Mouse (Mus musculus) forebrain, embryonic 10.5 days (tissue): ENCODE data around the gene Rac3. TPM values are rescaled to one million over a fixed set of nuclear protein-coding genes. Genes with fewer than 3 reads are reported as not detected.
"Not testable (repeated sequence)": the region's sequence is repeated elsewhere in the genome, so short reads cannot be mapped to it uniquely, and the experiment has no call there.

Experiments
- DNase-seq: peaks from one replicate; pipeline ENCODE4 v3.0.0-alpha.2; 2017; ENCODE audit warnings: low spot score; ENCODE audit errors: extremely low spot score
- H3K27ac ChIP-seq: fragments of 300-500 bp; sonication (generic); 2 replicates; pipeline ENCODE4 v1.5.1; 2016; ENCODE audit warnings: mild to moderate bottlenecking
- H3K27me3 ChIP-seq: fragments of 300-500 bp; sonication (generic); 2 replicates; pipeline ENCODE4 v1.6.1; 2016; ENCODE audit warnings: mild to moderate bottlenecking; ENCODE audit not compliant: poor library complexity, severe bottlenecking
- H3K36me3 ChIP-seq: fragments of 300-500 bp; sonication (generic); replicated peaks from 2 replicates; pipeline ENCODE4 v1.6.1; 2016; ENCODE audit warnings: mild to moderate bottlenecking, moderate library complexity
- H3K4me1 ChIP-seq: fragments of 300-500 bp; sonication (generic); 2 replicates; pipeline ENCODE4 v1.6.1; 2016
- H3K4me3 ChIP-seq: fragments of 300-500 bp; sonication (generic); 2 replicates; pipeline ENCODE4 v1.5.1; 2016; ENCODE audit warnings: mild to moderate bottlenecking, moderate library complexity
- H3K9me3 ChIP-seq: fragments of 300-500 bp; sonication (generic); 2 replicates; pipeline ENCODE4 v1.6.1; 2016; ENCODE audit warnings: mild to moderate bottlenecking, moderate library complexity
- WGBS: fragments of 180-500 bp; shearing (Covaris S2); methylation state at CpG from one replicate; pipeline ENCODE4 v1.1.7; 2016; 5-methylcytosine and 5-hydroxymethylcytosine counted together
- polyA plus RNA-seq: library from polyadenylated mRNA; unstranded; fragments of >200 nt; fragmentation: Nextera tagmentation; extraction: Ambion mirVana; gene quantifications from 2 replicates; pipeline ENCODE4 v1.2.1, GENCODE M21; 2016

Gene Rac3
- polyA plus RNA-seq: 23.8 and 28.4 TPM in 2 replicates

- peak within 1 kb of the TSS; percentile 82 for H3K27ac ChIP-seq
- under 1% methylated on average over 89 of the region's 90 CpGs for WGBS
- no peaks in the 10 kb centered on the region for H3K9me3 ChIP-seq
- peak within 1 kb of the TSS; percentile 71 for H3K4me3 ChIP-seq
- DNase-seq: peak; percentile 77
- H3K27me3 ChIP-seq: peaks cover 61% of the 10 kb centered on the region
- H3K4me1 ChIP-seq: peaks cover 33% of the 10 kb centered on the region
- peaks cover 44% of the 10 kb centered on the region for H3K36me3 ChIP-seq
These were observed at the start of gene Rac3 for GRCm38 (mm10) chr11:120721124-120722066. Rac3 (plus strand) TSS chr11:120721470.

DNA sequence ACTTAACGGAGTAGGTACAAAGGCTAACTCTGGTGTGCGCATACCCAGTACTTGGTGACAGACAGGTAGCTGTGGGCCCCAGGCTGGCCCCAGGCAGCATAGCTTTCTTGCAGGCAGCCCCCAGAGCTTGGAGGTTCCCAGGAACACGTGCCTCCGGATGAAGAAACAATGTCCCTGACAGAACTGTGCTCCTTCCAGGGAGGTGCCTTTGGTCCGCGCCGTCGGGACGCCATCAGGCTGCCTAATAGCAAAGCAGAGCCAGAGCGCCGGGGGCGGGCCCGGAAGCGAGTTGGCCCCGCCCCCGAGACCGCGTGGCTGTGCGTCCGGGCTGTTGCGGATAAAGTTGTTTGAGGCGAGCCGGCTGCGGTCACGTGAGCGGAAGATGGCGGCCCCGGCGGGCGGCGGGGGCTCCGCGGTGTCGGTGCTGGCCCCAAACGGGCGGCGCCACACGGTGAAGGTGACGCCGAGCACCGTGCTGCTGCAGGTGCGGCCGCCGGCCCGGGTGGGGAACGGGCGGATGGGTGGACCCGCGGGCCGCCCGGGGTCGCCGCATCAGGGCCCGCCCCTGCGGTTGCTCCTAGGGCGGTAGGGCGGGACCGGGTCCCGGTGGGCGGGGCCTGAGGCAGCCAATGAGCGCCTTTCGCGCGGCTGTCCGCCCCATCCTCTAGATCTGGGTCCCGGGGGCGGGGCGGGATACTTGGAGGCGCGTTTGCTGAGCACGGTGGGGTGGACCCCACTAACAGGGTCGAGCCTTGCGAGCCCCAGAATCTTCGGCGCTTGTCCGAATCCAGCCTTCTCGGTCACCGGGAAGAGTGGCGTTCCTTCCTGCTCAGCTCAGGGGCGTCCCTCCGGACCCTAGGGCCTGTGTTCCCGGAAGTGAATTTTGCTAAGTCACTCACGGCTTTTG lies 48.3 kb upstream of the Rac3 start, which contains the start of gene Aspscr1:
Gene Aspscr1, plus strand, starts transcription at position 287 of the 907 bp plus-strand sequence.
- no peaks in the 10 kb centered on the region for H3K9me3 ChIP-seq
- H3K4me3 ChIP-seq: peak within 1 kb of the TSS; percentile 73
- H3K4me1 ChIP-seq: peaks cover 28% of the 10 kb centered on the region
- peak within 1 kb of the TSS; percentile 97 for H3K27ac ChIP-seq
- WGBS: 1% methylated on average over 83 of the region's 83 CpGs
- DNase-seq: peak; percentile 94
- H3K27me3 ChIP-seq: no peaks in the 10 kb centered on the region
- peaks cover 34% of the 10 kb centered on the region for H3K36me3 ChIP-seq

GRCm38 (mm10) chr11:120673594-120674122 lies 47.6 kb upstream of the Rac3 start:
- DNase-seq: no peak
- no peaks in the 10 kb centered on the region for H3K27me3 ChIP-seq
- WGBS: 44% methylated on average over 12 of the region's 12 CpGs
- peak overlapping the region; percentile 97 for H3K27ac ChIP-seq
- H3K36me3 ChIP-seq: peaks cover 41% of the 10 kb centered on the region
- no peaks in the 10 kb centered on the region for H3K9me3 ChIP-seq
- H3K4me1 ChIP-seq: peaks cover 28% of the 10 kb centered on the region
- peak overlapping the region; percentile 73 for H3K4me3 ChIP-seq

DNA sequence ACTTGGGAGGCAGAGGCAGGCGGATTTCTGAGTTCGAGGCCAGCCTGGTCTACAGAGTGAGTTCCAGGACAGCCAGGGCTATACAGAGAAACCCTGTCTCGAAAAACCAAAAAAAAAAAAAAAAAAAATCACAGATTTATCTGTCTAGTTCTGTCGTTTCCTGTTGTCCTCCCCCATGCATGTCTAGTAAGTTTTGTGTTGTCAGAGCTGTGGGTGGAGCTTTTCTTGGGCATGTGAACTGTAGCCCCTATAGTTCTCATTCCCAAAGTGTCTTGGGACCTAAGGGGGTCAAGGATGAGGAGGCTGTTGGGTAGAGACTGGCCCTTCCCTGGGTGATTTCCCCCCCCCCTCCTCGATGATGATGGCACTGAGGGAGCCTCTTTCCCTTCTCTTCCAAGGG lies 45.4 kb upstream of the Rac3 start:
- Histone ChIP-seq H3K4me1 (peaks cover 28% of the 10 kb centered on the region), H3K36me3 (peaks cover 63% of the 10 kb centered on the region)
- not testable (repeated sequence) for DNase-seq, H3K4me3 ChIP-seq, H3K9me3 ChIP-seq, H3K27me3 ChIP-seq, H3K27ac ChIP-seq
- 80% methylated on average over 5 of the region's 5 CpGs for WGBS

DNA sequence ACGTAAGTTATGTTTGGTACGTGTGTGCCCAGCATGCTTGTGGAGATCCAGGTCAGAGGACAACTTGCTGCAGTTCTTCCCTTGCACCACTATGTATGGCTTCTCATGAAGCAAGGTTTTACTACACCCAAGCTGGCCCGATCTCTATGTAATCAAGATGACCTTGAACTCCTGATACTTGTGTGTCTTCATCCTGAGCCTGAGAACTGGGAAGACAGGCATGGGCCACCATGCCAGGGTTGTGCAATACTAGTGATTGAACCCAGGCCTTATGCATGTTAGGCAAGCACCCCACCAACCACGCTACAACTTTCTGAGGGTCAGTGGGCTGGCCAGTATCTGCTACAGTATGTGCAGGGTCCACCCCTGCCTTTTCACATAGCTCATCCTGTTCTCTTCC lies 44.3 kb upstream of the Rac3 start:
- H3K36me3 ChIP-seq: peaks cover 72% of the 10 kb centered on the region

GRCm38 (mm10) chr11:120679909-120680308 lies 41.4 kb upstream of the Rac3 start:
- no peak for DNase-seq
- Histone ChIP-seq H3K36me3 (peaks cover 88% of the 10 kb centered on the region), H3K27me3 (no peaks in the 10 kb centered on the region), H3K4me3 (no peak overlapping the region), H3K9me3 (no peaks in the 10 kb centered on the region), H3K4me1 (0 out of 2 replicates have a peak, but pooled peaks cover 4% of the 10 kb centered on the region), H3K27ac (no peak overlapping the region)
- WGBS: 85% methylated on average over 3 of the region's 3 CpGs

More for the DNA sequence above, 44.3 kb upstream of the Rac3 start:
- no peak overlapping the region for H3K27ac ChIP-seq
- no peak for DNase-seq
- no peaks in the 10 kb centered on the region for H3K27me3 ChIP-seq
- H3K9me3 ChIP-seq: no peaks in the 10 kb centered on the region
- H3K4me1 ChIP-seq: peaks cover 28% of the 10 kb centered on the region
- 98% methylated on average over 4 of the region's 4 CpGs for WGBS
- no peak overlapping the region for H3K4me3 ChIP-seq

GRCm38 (mm10) chr11:120682683-120683082 lies 38.6 kb upstream of the Rac3 start:
- Histone ChIP-seq H3K27ac (no peak overlapping the region), H3K27me3 (no peaks in the 10 kb centered on the region), H3K4me1 (no peaks in the 10 kb centered on the region), H3K4me3 (no peak overlapping the region), H3K36me3 (peaks cover 90% of the 10 kb centered on the region), H3K9me3 (no peaks in the 10 kb centered on the region)
- no peak for DNase-seq
- 95% methylated on average over 5 of the region's 5 CpGs for WGBS

GRCm38 (mm10) chr11:120683536-120683935 lies 37.7 kb upstream of the Rac3 start:
- no peak overlapping the region for H3K4me3 ChIP-seq
- no peak for DNase-seq
- no peaks in the 10 kb centered on the region for H3K27me3 ChIP-seq
- H3K36me3 ChIP-seq: peaks cover 90% of the 10 kb centered on the region
- H3K4me1 ChIP-seq: no peaks in the 10 kb centered on the region
- 93% methylated on average over 3 of the region's 3 CpGs for WGBS
- H3K27ac ChIP-seq: no peak overlapping the region
- no peaks in the 10 kb centered on the region for H3K9me3 ChIP-seq

DNA sequence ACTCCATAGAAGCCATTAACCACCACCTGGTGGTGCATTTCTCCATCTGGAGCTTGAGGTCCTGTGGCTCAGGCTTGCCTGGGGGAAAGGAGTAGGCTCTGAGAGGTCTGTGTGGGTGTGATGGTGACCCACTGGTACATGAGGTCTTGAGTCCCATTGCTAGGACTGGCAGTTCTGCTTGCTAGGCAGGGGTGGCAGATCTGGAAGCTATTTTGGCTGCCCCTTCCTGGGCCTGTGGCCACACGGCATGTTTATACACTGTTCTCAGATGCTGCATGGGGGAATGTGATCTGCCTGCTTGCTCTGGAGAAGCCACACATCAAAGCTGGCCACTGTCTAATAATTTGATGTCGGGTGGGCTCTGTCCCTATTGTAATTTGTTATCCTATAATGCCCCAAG lies 37.2 kb upstream of the Rac3 start:
- peaks cover 90% of the 10 kb centered on the region for H3K36me3 ChIP-seq
- no peaks in the 10 kb centered on the region for H3K9me3 ChIP-seq
- H3K4me1 ChIP-seq: no peaks in the 10 kb centered on the region
- WGBS: 91% methylated on average over 2 of the region's 2 CpGs
- H3K27me3 ChIP-seq: no peaks in the 10 kb centered on the region
- H3K4me3 ChIP-seq: no peak overlapping the region
- DNase-seq: no peak
- no peak overlapping the region for H3K27ac ChIP-seq

- Histone ChIP-seq H3K36me3 (peaks cover 90% of the 10 kb centered on the region), H3K27ac (no peak overlapping the region), H3K9me3 (no peaks in the 10 kb centered on the region), H3K27me3 (no peaks in the 10 kb centered on the region), H3K4me1 (no peaks in the 10 kb centered on the region), H3K4me3 (no peak overlapping the region)
- 92% methylated on average over 2 of the region's 2 CpGs for WGBS
- DNase-seq: no peak
These were observed 36.6 kb upstream of the Rac3 start for GRCm38 (mm10) chr11:120684660-120685059.

DNA sequence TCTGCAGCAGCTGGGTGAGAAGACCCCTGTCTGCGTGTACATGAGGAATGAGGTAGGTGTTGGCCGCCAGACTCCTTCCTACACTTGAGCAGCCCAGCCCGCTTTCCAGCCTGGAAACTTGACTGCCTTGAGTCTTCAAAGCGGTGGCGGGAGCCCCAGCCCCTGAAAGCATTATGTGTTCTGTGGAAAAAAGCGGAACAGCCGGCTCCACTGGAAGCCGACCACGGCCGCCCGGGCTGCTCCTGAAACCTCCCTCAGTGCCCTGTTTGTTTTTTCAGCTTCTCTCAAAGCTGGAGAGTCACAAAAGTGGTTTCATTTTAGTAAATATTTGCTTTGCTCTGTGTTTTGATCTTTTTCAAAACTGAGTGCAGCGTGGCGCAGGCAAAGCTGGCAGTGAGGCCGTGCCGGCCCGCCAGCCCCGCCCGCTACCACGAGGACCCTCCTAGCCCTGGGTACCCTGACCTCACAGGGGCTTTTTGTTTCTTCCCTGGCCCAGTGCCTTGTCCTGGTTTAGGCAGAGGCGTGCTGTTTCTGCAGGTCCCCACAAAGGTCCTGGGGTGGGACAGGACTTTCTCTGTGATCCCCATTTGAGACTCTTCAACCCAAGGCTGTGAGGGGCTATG lies 34.5 kb upstream of the Rac3 start:
- H3K4me1 ChIP-seq: no peaks in the 10 kb centered on the region
- H3K27ac ChIP-seq: no peak overlapping the region
- peaks cover 89% of the 10 kb centered on the region for H3K36me3 ChIP-seq
- H3K27me3 ChIP-seq: no peaks in the 10 kb centered on the region
- no peak overlapping the region for H3K4me3 ChIP-seq
- DNase-seq: no peak
- no peaks in the 10 kb centered on the region for H3K9me3 ChIP-seq
- 91% methylated on average over 20 of the region's 20 CpGs for whole genome bisulfite sequencing

DNA sequence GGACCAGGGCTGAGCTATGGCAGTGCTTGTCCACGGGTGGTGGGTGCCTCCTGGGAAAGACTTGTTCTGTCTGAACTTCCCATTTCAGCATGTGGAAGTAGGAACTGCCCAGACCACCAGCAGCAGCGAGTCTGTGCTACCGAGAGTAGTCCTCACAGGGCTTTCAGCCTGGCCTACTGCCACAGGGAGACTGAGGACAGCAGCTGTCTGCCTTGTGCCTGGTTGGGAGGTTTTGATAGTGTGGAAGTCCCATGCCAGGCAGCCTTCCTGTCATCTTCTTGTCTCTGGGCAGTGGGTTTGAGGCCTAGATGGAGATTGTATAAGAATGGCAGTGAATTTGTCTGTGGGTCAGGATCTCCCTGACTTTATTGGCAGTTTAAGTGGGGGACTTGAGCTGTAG lies 31.9 kb upstream of the Rac3 start:
- H3K9me3 ChIP-seq: no peaks in the 10 kb centered on the region
- peaks cover 95% of the 10 kb centered on the region for H3K36me3 ChIP-seq
- no peak for DNase-seq
- H3K4me3 ChIP-seq: no peak overlapping the region
- peaks cover 5% of the 10 kb centered on the region for H3K4me1 ChIP-seq
- 86% methylated on average over 3 of the region's 3 CpGs for whole genome bisulfite sequencing
- no peaks in the 10 kb centered on the region for H3K27me3 ChIP-seq
- H3K27ac ChIP-seq: no peak overlapping the region
